Mouse (Mus musculus): ENCODE data around the gene Il12a. TPM values are rescaled to one million over a fixed set of nuclear protein-coding genes. Genes with fewer than 3 reads are reported as not detected.

The Il12a gene
- 0.32 TPM in 1 of 2 replicates, not detected in the other for polyA plus RNA-seq (2015; fragmentation: Nextera tagmentation; extraction: Ambion mirVana)

DNA sequence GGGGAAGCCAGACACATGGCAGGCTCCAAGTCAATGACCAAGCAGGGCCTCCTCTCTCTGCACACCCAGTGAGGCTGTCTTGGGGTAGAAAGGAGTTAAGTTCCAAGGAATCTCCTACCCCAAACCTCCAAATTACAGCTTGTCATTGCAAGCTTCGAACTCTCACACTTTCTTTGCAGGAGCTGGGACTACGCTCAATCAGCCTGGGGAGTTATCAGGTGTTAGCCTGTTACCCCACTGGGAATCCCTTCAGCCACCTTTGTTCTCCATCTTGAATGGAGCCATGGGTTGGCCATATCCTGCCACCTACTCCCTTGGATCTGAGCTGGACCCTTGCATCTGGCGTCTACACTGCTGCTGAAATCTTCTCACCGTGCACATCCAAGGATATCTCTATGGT is at the start of gene Il12a:
Gene Il12a (plus strand): TSS at position 301 of the 400 bp plus-strand sequence.
- ATAC-seq: no peak
- Histone ChIP-seq H3K27ac (ENCODE audit: low read length) (no peak within 1 kb of the TSS), H3K9ac (replicated peaks; ENCODE audit: low read depth, low read length) (no peak within 1 kb of the TSS), H3K27me3 (replicated peaks; ENCODE audit: control insufficient read depth, insufficient read depth, low read length) (no peaks in the 10 kb centered on the region), H3K4me3 (replicated peaks; ENCODE audit: low read length) (no peak within 1 kb of the TSS), H3K4me2 (ENCODE audit: low read length) (no peak within 1 kb of the TSS), H3K36me3 (ENCODE audit: control insufficient read depth, insufficient read depth) (no peaks in the 10 kb centered on the region), H3K9me3 (ENCODE audit: control insufficient read depth, low read length) (no peaks in the 10 kb centered on the region), H3K4me1 (replicated peaks; ENCODE audit: control insufficient read depth, insufficient read depth, low read length) (peaks cover 10% of the 10 kb centered on the region)
- WGBS: 94% methylated on average over 4 of the region's 4 CpGs

DNA sequence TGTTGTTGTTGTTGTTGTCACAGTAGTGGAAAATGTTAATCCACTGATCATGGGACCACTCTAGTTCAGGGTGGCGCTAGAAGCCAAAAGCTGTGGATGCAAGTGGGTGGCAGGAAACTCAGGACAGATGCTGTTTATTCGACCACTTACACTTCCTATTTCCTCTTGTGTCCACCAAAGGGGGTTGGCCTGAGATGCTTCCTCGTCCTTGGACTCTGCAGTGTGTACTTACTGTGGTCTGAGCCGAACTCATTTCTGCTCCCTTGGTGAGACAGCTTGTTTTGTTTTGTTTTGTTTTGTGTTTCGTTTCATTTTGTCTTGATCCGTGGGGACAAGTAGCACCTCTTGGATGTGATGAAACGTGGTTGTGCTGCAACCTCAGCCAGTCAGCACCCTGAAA is 47.5 kb upstream of the Il12a start:
- Histone ChIP-seq H3K27me3 (replicated peaks; ENCODE audit: control insufficient read depth, insufficient read depth, low read length) (no peaks in the 10 kb centered on the region), H3K4me2 (ENCODE audit: low read length) (no peak overlapping the region), H3K27ac (ENCODE audit: low read length) (no peak overlapping the region), H3K4me1 (replicated peaks; ENCODE audit: control insufficient read depth, insufficient read depth, low read length) (no peaks in the 10 kb centered on the region), H3K9me3 (ENCODE audit: control insufficient read depth, low read length) (no peaks in the 10 kb centered on the region), H3K9ac (replicated peaks; ENCODE audit: low read depth, low read length) (no peak overlapping the region), H3K4me3 (replicated peaks; ENCODE audit: low read length) (no peak overlapping the region), H3K36me3 (ENCODE audit: control insufficient read depth, insufficient read depth) (no peaks in the 10 kb centered on the region)
- WGBS: 87% methylated on average over 7 of the region's 7 CpGs
- ATAC-seq: no peak

DNA sequence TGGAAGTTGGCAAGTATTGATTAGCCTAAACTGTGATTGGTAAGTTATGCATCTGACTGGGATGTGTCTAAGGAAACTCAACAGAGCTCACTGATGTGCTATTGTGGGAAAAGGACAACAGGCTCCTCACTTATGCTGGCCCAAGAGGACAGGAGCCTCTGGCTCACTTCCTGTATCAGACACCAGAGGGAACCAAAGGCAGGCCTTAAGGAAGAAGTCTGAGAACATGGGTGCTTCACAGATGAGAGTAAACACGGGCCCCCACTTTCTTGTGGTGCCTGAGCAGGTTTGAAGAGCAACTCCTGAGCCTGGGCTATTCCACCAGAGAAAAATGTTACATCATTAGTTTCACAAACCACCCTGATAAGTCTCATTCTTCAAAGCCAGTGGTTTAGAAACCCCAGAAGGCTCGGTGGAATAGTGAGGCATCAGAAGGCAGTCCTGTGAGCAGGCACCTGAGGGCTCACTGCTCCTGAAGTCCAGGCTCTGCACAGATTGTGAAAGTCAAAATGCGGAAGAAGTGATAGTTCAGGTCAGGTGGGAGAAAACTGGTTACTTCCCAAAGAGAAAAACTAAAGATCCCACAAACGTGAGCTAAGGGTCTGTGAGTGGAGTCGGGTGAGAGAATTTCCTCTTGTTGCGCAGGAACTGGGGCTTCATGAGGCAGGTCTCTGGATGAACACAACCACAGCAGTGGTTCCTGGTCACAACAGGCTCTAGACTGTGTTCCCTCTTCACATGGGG is 43.9 kb upstream of the Il12a start:
- Histone ChIP-seq H3K27me3 (replicated peaks; ENCODE audit: control insufficient read depth, insufficient read depth, low read length) (no peaks in the 10 kb centered on the region), H3K4me1 (replicated peaks; ENCODE audit: control insufficient read depth, insufficient read depth, low read length) (no peaks in the 10 kb centered on the region), H3K4me2 (ENCODE audit: low read length) (no peak overlapping the region), H3K9me3 (ENCODE audit: control insufficient read depth, low read length) (no peaks in the 10 kb centered on the region), H3K36me3 (ENCODE audit: control insufficient read depth, insufficient read depth) (no peaks in the 10 kb centered on the region), H3K9ac (replicated peaks; ENCODE audit: low read depth, low read length) (no peak overlapping the region), H3K27ac (ENCODE audit: low read length) (no peak overlapping the region), H3K4me3 (replicated peaks; ENCODE audit: low read length) (no peak overlapping the region)
- ATAC-seq: no peak
- 92% methylated on average over 6 of the region's 6 CpGs for WGBS

DNA sequence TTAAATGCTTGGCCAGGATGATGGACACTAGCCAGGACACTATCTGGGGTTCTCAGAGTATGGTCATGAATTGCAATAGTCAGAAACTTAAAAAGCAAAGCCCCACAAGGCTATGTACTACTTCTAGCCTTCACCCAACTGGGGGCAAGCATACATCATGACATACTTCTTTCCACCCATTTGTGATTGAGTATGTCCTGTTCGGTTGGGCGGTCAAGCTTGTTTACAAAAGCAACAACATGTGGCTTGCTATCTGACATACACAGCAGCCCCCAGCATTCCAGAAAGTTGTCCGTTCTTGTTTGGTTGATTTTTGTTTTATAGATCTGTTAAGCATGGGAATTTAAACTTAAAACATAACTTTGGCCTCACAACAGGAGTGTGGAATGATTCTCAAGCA is 43.2 kb upstream of the Il12a start:
- no peak overlapping the region for H3K27ac ChIP-seq (ENCODE audit: low read length)
- H3K27me3 ChIP-seq (replicated peaks; ENCODE audit: control insufficient read depth, insufficient read depth, low read length): no peaks in the 10 kb centered on the region
- no peak overlapping the region for H3K4me3 ChIP-seq (replicated peaks; ENCODE audit: low read length)
- WGBS: 95% methylated on average over 3 of the region's 3 CpGs
- H3K9ac ChIP-seq (replicated peaks; ENCODE audit: low read depth, low read length): no peak overlapping the region
- ATAC-seq: no peak
- H3K36me3 ChIP-seq (ENCODE audit: control insufficient read depth, insufficient read depth): no peaks in the 10 kb centered on the region
- no peaks in the 10 kb centered on the region for H3K4me1 ChIP-seq (replicated peaks; ENCODE audit: control insufficient read depth, insufficient read depth, low read length)
- no peaks in the 10 kb centered on the region for H3K9me3 ChIP-seq (ENCODE audit: control insufficient read depth, low read length)
- H3K4me2 ChIP-seq (ENCODE audit: low read length): no peak overlapping the region

DNA sequence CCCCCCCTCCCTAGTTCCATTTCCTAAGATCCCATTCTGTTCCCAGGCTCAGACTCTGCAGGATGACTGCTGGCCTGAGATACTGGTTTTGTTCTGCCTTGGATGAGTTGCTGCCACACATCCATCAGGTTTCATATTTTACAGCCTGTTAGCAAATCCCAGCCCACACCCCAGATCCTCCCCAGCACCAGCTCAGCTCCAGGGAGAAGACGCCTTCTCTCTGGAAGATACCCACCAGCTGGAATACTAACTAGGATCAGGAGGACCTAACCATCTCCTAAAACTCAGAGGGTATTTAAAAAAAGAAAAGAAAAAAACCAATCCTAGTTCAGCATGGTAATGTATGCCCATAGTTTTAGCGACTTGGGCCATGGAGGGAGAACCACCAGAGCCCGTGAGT is 40.2 kb upstream of the Il12a start:
- Histone ChIP-seq H3K36me3 (ENCODE audit: control insufficient read depth, insufficient read depth) (no peaks in the 10 kb centered on the region), H3K4me2 (ENCODE audit: low read length) (no peak overlapping the region), H3K4me3 (replicated peaks; ENCODE audit: low read length) (no peak overlapping the region), H3K27me3 (replicated peaks; ENCODE audit: control insufficient read depth, insufficient read depth, low read length) (no peaks in the 10 kb centered on the region), H3K4me1 (replicated peaks; ENCODE audit: control insufficient read depth, insufficient read depth, low read length) (no peaks in the 10 kb centered on the region), H3K27ac (ENCODE audit: low read length) (no peak overlapping the region), H3K9ac (replicated peaks; ENCODE audit: low read depth, low read length) (no peak overlapping the region), H3K9me3 (ENCODE audit: control insufficient read depth, low read length) (no peaks in the 10 kb centered on the region)
- no peak for ATAC-seq
- 93% methylated on average over 3 of the region's 3 CpGs for WGBS

DNA sequence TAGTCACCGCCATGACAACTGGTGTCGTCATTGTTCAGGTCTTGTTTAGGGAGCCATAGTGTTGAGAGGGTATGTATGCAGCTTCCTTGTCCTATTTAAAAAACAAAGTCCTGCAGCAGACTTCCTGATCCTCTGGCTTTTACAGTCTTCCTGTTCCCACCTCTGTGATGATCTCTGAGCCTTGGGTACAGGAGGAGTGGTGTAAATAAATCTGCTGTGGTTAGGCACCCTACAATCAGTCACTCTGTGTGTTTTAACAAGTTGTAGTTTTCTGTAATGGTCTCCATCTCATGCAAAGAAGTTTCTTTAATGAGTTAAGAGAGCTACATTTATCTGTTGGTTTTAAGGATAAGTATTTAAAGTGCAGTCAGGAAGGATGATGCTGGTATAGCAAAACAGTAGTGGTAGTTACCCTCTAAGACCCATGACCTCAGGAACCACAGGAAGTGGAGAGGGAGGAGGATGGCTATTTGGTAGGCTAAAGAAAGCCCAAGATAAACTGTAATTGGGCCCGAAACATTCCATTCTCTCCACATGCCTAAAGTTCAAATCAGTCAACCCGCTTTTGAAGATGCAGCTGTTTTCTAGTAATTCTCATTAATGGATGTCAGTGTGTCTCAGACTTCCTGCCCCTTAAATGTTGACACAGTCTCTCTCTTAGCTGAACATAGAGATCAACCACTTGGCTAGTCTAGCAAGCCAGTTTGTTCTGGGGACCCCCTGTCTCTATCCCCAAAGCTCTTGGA is 33.7 kb upstream of the Il12a start:
- no peak overlapping the region for H3K9ac ChIP-seq (replicated peaks; ENCODE audit: low read depth, low read length)
- no peaks in the 10 kb centered on the region for H3K36me3 ChIP-seq (ENCODE audit: control insufficient read depth, insufficient read depth)
- WGBS: 91% methylated on average over 4 of the region's 4 CpGs
- H3K4me3 ChIP-seq (replicated peaks; ENCODE audit: low read length): no peak overlapping the region
- H3K4me2 ChIP-seq (ENCODE audit: low read length): no peak overlapping the region
- H3K27ac ChIP-seq (ENCODE audit: low read length): no peak overlapping the region
- no peaks in the 10 kb centered on the region for H3K27me3 ChIP-seq (replicated peaks; ENCODE audit: control insufficient read depth, insufficient read depth, low read length)
- no peaks in the 10 kb centered on the region for H3K9me3 ChIP-seq (ENCODE audit: control insufficient read depth, low read length)
- no peak for ATAC-seq
- no peaks in the 10 kb centered on the region for H3K4me1 ChIP-seq (replicated peaks; ENCODE audit: control insufficient read depth, insufficient read depth, low read length)

DNA sequence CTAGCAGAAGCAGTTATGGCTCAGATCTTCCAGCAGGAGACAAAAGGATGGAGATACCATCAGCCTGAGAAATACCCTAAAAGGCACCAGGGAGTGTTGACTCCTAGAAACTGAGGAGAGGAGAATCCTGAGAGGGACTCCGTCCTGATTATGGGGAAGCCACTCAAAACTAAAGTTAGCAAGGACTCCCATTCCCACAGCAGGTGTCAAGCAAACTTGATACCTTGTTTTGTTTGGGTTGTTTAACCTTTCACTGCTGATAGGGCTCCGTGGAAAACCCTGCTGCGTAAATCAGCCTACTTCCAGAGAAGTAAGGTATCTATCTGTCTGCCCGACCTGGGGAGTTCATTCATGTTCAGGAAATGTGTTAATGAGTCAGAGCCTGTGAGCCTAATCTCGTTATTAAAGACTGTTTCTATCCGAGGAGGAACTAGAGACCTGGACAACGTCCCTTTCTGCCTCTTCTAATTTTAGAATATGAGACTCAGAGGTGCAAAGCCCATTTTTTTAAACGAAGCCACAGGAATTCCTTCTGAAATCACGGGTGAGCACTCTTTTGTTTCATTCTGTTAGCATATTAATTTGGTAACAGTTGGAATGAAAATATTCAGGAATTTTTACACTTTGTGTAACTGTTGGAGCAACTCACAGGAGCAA is 32.7 kb upstream of the Il12a start:
- no peaks in the 10 kb centered on the region for H3K9me3 ChIP-seq (ENCODE audit: control insufficient read depth, low read length)
- WGBS: 26% methylated on average over 9 of the region's 9 CpGs
- no peak overlapping the region for H3K9ac ChIP-seq (replicated peaks; ENCODE audit: low read depth, low read length)
- no peak overlapping the region for H3K27ac ChIP-seq (ENCODE audit: low read length)
- H3K4me3 ChIP-seq (replicated peaks; ENCODE audit: low read length): no peak overlapping the region
- no peaks in the 10 kb centered on the region for H3K4me1 ChIP-seq (replicated peaks; ENCODE audit: control insufficient read depth, insufficient read depth, low read length)
- H3K27me3 ChIP-seq (replicated peaks; ENCODE audit: control insufficient read depth, insufficient read depth, low read length): no peaks in the 10 kb centered on the region
- ATAC-seq: no peak
- no peak overlapping the region for H3K4me2 ChIP-seq (ENCODE audit: low read length)
- no peaks in the 10 kb centered on the region for H3K36me3 ChIP-seq (ENCODE audit: control insufficient read depth, insufficient read depth)

DNA sequence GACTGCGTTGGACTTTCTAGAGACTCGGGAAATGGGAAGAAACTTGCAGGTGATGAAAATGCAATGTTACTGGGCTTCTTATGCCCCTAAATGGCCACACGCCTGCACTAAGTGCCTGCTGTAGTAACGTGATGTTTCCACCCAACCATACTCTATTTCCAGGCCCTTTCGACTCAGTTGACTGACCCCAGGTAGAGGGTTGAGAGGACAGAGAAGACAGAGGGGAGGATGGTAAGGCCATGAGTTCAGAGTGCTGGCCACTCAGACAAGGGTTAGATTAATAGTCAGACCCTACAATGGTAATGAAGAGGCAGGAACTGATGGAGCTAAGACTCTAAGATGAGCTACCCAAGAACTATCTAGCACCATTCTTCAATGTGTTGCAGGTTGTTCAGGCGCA is 30.4 kb upstream of the Il12a start:
- WGBS: 95% methylated on average over 6 of the region's 6 CpGs
- Histone ChIP-seq H3K36me3 (ENCODE audit: control insufficient read depth, insufficient read depth) (no peaks in the 10 kb centered on the region), H3K4me3 (replicated peaks; ENCODE audit: low read length) (no peak overlapping the region), H3K4me1 (replicated peaks; ENCODE audit: control insufficient read depth, insufficient read depth, low read length) (no peaks in the 10 kb centered on the region), H3K27me3 (replicated peaks; ENCODE audit: control insufficient read depth, insufficient read depth, low read length) (no peaks in the 10 kb centered on the region), H3K9ac (replicated peaks; ENCODE audit: low read depth, low read length) (no peak overlapping the region), H3K9me3 (ENCODE audit: control insufficient read depth, low read length) (no peaks in the 10 kb centered on the region), H3K4me2 (ENCODE audit: low read length) (no peak overlapping the region), H3K27ac (ENCODE audit: low read length) (no peak overlapping the region)
- no peak for ATAC-seq

DNA sequence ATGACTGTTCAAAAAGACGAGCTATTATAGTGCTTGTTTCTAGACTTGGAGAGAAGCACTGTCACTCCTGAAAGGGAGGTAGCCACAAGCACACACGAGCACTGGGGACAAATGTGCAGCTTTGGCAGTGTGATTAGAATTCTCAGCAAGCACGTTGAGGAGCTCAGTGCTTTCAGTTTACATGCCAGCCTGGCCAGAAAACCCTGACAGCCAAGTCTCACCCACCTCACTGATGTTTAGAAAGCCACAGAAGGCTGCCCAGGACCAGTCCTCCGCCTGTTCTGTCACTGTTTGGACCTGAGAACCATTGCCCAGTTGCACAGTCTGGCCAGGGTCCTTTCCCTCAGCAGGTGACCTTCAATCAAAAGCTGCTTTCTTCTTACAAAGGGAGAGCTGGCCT is 29.9 kb upstream of the Il12a start:
- Histone ChIP-seq H3K27me3 (replicated peaks; ENCODE audit: control insufficient read depth, insufficient read depth, low read length) (no peaks in the 10 kb centered on the region), H3K4me3 (replicated peaks; ENCODE audit: low read length) (no peak overlapping the region), H3K9me3 (ENCODE audit: control insufficient read depth, low read length) (no peaks in the 10 kb centered on the region), H3K36me3 (ENCODE audit: control insufficient read depth, insufficient read depth) (no peaks in the 10 kb centered on the region), H3K4me2 (ENCODE audit: low read length) (no peak overlapping the region), H3K27ac (ENCODE audit: low read length) (no peak overlapping the region), H3K4me1 (replicated peaks; ENCODE audit: control insufficient read depth, insufficient read depth, low read length) (no peaks in the 10 kb centered on the region), H3K9ac (replicated peaks; ENCODE audit: low read depth, low read length) (no peak overlapping the region)
- 50% methylated on average over 4 of the region's 4 CpGs for WGBS
- ATAC-seq: no peak

Data from forebrain, embryonic 16.5 days (tissue).